Mouse (Mus musculus) liver, embryonic 16.5 days (tissue): ENCODE measurements around the gene Slc22a8. TPM values are rescaled to one million over a fixed set of nuclear protein-coding genes. Genes with fewer than 3 reads are reported as not detected.

Experiments
- ATAC-seq: fragments of 200-750 bp; cut with Nextera tagmentation; 2 replicates; pipeline ENCODE4 v1.8.0; 2017; ENCODE audit warnings: low read depth, mild to moderate bottlenecking, moderate number of reproducible peaks, moderate library complexity
- H3K27ac ChIP-seq: fragments of 300-500 bp; sonication (generic); 2 replicates; pipeline ENCODE4 v1.5.1; 2014; ENCODE audit warnings: mild to moderate bottlenecking, low read length
- H3K27me3 ChIP-seq: fragments of 300-500 bp; sonication (generic); 2 replicates; pipeline ENCODE4 v1.6.1; 2014; ENCODE audit warnings: low read depth, low read length, mixed read lengths; ENCODE audit not compliant: control insufficient read depth, insufficient read depth
- H3K36me3 ChIP-seq: fragments of 300-500 bp; sonication (generic); 2 replicates; pipeline ENCODE4 v1.6.1; 2014; ENCODE audit warnings: mild to moderate bottlenecking; ENCODE audit not compliant: control insufficient read depth, insufficient read depth
- H3K4me1 ChIP-seq: fragments of 300-500 bp; sonication (generic); 2 replicates; pipeline ENCODE4 v1.6.1; 2014; ENCODE audit warnings: low read depth, low read length, mixed read lengths; ENCODE audit not compliant: control insufficient read depth
- H3K4me2 ChIP-seq: fragments of 300-500 bp; sonication (generic); 2 replicates; pipeline ENCODE4 v1.6.1; 2014; ENCODE audit warnings: low read depth, low read length, mixed read lengths
- H3K4me3 ChIP-seq: fragments of 300-500 bp; sonication (generic); 2 replicates; pipeline ENCODE4 v1.5.1; 2014; ENCODE audit warnings: low read depth, mild to moderate bottlenecking, low read length
- H3K9ac ChIP-seq: fragments of 300-500 bp; sonication (generic); 2 replicates; pipeline ENCODE4 v1.6.1; 2014; ENCODE audit warnings: low read depth, low read length
- H3K9me3 ChIP-seq: fragments of 300-500 bp; sonication (generic); replicated peaks from 2 replicates; pipeline ENCODE4 v1.6.1; 2016; ENCODE audit warnings: low read length; ENCODE audit not compliant: control insufficient read depth
- WGBS: fragments of 180-500 bp; shearing (Covaris S2); extraction: QIAGEN DNeasy Blood & Tissue Kit; methylation state at CpG from one replicate; pipeline ENCODE4 v1.1.7; 2014; ENCODE audit not compliant: insufficient replicate concordance; 5-methylcytosine and 5-hydroxymethylcytosine counted together
- polyA plus RNA-seq: library from polyadenylated mRNA; unstranded; fragments of >200 nt; fragmentation: Nextera tagmentation; extraction: Ambion mirVana; gene quantifications from 2 replicates; pipeline ENCODE4 v1.2.1, GENCODE M21; 2015

The Slc22a8 gene
- polyA plus RNA-seq, 1 experiment from 2014 or later: 2.4 TPM

DNA sequence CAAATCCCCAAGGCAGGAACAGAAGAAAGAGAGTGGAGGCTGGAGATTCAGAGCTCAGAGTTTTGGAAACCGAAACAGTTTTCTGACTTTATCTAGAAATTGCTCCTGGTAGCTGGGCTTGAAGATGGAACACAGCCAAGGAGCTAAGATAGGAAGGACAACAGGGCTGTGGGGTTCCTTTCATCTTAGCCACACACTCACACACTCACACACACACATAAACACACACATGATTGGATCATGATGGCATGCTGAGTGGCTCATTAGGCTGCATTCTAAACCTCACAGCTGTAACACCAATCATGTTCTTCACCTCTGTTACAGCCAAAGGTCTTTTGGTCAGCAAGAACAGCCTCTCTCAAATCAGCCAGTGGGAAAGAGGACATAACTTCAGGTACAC lies 41.0 kb downstream of the Slc22a8 start:
- Histone ChIP-seq H3K4me1 (no peaks in the 10 kb centered on the region; the same call in 1 of the 2 replicates), H3K27ac (no peak overlapping the region), H3K36me3 (no peaks in the 10 kb centered on the region), H3K27me3 (no peaks in the 10 kb centered on the region), H3K4me2 (no peak overlapping the region), H3K4me3 (no peak overlapping the region), H3K9ac (no peak overlapping the region), H3K9me3 (no peaks in the 10 kb centered on the region)
- WGBS: 55% methylated on average over 1 of the region's 1 CpGs
- no peak for ATAC-seq

- Histone ChIP-seq H3K27me3 (no peaks in the 10 kb centered on the region), H3K4me1 (no peaks in the 10 kb centered on the region), H3K4me2 (no peak overlapping the region), H3K9ac (no peak overlapping the region), H3K4me3 (no peak overlapping the region), H3K9me3 (no peaks in the 10 kb centered on the region), H3K36me3 (no peaks in the 10 kb centered on the region), H3K27ac (no peak overlapping the region)
- no peak for ATAC-seq
- 9% methylated on average over 5 of the region's 5 CpGs for WGBS
These were observed 51.0 kb downstream of the Slc22a8 start for GRCm38 (mm10) chr19:8642086-8642485.

DNA sequence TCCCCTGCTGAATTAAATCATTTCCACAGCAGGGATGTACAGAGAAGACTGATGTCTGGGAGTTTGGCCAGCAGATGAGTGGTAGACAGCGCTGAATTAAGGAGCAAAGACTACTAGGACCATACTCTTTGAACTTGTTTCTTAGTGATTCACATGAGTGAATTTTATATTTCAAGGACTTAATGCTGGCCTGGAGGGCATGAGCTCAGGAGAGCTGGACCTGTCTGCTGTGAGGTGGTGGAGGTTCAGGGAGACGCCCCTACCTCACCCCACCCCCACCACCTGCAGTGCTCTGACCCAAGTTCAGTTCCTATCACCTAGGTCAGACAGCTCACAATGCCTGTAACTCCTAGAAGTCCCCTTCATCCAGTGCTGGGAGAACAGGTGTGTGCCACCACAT lies 55.3 kb downstream of the Slc22a8 start:
- Histone ChIP-seq H3K9ac (no peak overlapping the region), H3K4me3 (no peak overlapping the region), H3K9me3 (no peaks in the 10 kb centered on the region), H3K27me3 (no peaks in the 10 kb centered on the region), H3K4me2 (no peak overlapping the region), H3K27ac (no peak overlapping the region), H3K4me1 (no peaks in the 10 kb centered on the region), H3K36me3 (no peaks in the 10 kb centered on the region)
- ATAC-seq: no peak
- WGBS: 61% methylated on average over 2 of the region's 2 CpGs

GRCm38 (mm10) chr19:8655833-8656232 lies 64.8 kb downstream of the Slc22a8 start:
- H3K4me2 ChIP-seq: no peak overlapping the region
- H3K27ac ChIP-seq: no peak overlapping the region
- no peaks in the 10 kb centered on the region for H3K9me3 ChIP-seq
- H3K36me3 ChIP-seq: no peaks in the 10 kb centered on the region
- H3K27me3 ChIP-seq: no peaks in the 10 kb centered on the region
- no peak for ATAC-seq
- no peak overlapping the region for H3K9ac ChIP-seq
- H3K4me1 ChIP-seq: no peaks in the 10 kb centered on the region
- no peak overlapping the region for H3K4me3 ChIP-seq

DNA sequence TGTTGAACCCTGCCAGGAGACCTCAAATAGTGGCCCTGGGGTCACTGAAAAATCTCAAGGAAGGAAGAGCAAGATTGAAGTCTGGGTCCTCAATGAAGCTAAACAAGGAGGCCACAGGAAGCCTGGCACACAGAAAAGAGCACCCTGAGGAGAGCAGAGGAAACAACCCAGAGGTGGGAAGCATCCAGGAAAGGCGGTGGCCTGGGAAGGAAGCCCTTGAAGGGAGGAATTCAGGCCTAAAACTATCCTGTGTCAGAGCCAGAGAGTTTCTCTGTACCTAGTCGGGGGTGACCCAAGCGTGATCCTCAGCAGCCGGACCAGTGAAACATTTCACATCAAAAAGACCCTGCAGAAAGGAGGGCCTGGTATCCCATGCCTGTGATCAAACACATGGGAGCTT lies 65.3 kb downstream of the Slc22a8 start:
- no peaks in the 10 kb centered on the region; the same call in 1 of the 2 replicates for H3K27me3 ChIP-seq
- H3K4me1 ChIP-seq: no peaks in the 10 kb centered on the region
- H3K4me3 ChIP-seq: no peak overlapping the region
- H3K4me2 ChIP-seq: no peak overlapping the region
- H3K9me3 ChIP-seq: no peaks in the 10 kb centered on the region
- no peaks in the 10 kb centered on the region for H3K36me3 ChIP-seq
- no peak overlapping the region for H3K27ac ChIP-seq
- no peak for ATAC-seq
- WGBS: 61% methylated on average over 4 of the region's 4 CpGs
- H3K9ac ChIP-seq: no peak overlapping the region

Other genes starting within 250 kb of the Slc22a8 start
- not detected in 2 replicates for gene Slc22a30, start 186.1 kb upstream of the Slc22a8 start, polyA plus RNA-seq
- 0.02 TPM in 1 of 2 replicates, not detected in the other for gene Slc22a6, start 26.8 kb downstream of the Slc22a8 start, polyA plus RNA-seq
- 0.02 TPM in 1 of 2 replicates, not detected in the other for gene Chrm1, start 72.5 kb downstream of the Slc22a8 start, polyA plus RNA-seq
- 133 and 137 TPM in 2 replicates for gene Slc3a2, start 132.1 kb downstream of the Slc22a8 start, polyA plus RNA-seq
- 40.0 and 48.3 TPM in 2 replicates for gene Wdr74, start 144.6 kb downstream of the Slc22a8 start, polyA plus RNA-seq
- 0.45 and 0.63 TPM in 2 replicates for gene 1700092M07Rik, start 149.5 kb downstream of the Slc22a8 start, polyA plus RNA-seq
- gene Stx5a, start 150.2 kb downstream of the Slc22a8 start, polyA plus RNA-seq: 57.8 and 59.8 TPM in 2 replicates
- 77.8 and 87.7 TPM in 2 replicates for gene Nxf1, start 165.8 kb downstream of the Slc22a8 start, polyA plus RNA-seq
- gene Tmem223, start 179.7 kb downstream of the Slc22a8 start, polyA plus RNA-seq: 48.1 and 50.9 TPM in 2 replicates
- gene Tmem179b, start 183.2 kb downstream of the Slc22a8 start, polyA plus RNA-seq: 90.9 and 93.7 TPM in 2 replicates
- gene Taf6l, start 195.2 kb downstream of the Slc22a8 start, polyA plus RNA-seq: 10.0 and 11.0 TPM in 2 replicates
- gene Polr2g, start 207.3 kb downstream of the Slc22a8 start, polyA plus RNA-seq: 56.4 and 64.8 TPM in 2 replicates
- gene Zbtb3, start 211.3 kb downstream of the Slc22a8 start, polyA plus RNA-seq: 1.0 and 1.5 TPM in 2 replicates
- 21.6 and 22.9 TPM in 2 replicates for gene Ttc9c, start 228.1 kb downstream of the Slc22a8 start, polyA plus RNA-seq
- gene Hnrnpul2, start 228.8 kb downstream of the Slc22a8 start, polyA plus RNA-seq: 1.8 and 2.1 TPM in 2 replicates
- not detected in 2 replicates for gene AC129217.1, start 238.5 kb downstream of the Slc22a8 start, polyA plus RNA-seq
- 27.1 and 29.3 TPM in 2 replicates for gene Bscl2, start 246.2 kb downstream of the Slc22a8 start, polyA plus RNA-seq
- 0.22 and 0.51 TPM in 2 replicates for gene Gng3, start 247.9 kb downstream of the Slc22a8 start, polyA plus RNA-seq